Mouse (Mus musculus) bone marrow, adult 2 months (tissue): Measurements from ENCODE around the gene Dnaja4.

Experiments used
- CTCF ChIP-seq: fragments of 200-500 bp; IDR thresholded peaks from 2 replicates; pipeline ENCODE4 v1.5.1; 2011; ENCODE audit warnings: low read length, control low read depth; ENCODE audit not compliant: control insufficient read depth, insufficient read depth
- POLR2A ChIP-seq: fragments of 200-500 bp; IDR thresholded peaks from 2 replicates; pipeline ENCODE4 v1.6.1; 2011; ENCODE audit warnings: low read depth, mild to moderate bottlenecking, control low read depth, low read length, borderline replicate concordance; ENCODE audit not compliant: control insufficient read depth

DNA sequence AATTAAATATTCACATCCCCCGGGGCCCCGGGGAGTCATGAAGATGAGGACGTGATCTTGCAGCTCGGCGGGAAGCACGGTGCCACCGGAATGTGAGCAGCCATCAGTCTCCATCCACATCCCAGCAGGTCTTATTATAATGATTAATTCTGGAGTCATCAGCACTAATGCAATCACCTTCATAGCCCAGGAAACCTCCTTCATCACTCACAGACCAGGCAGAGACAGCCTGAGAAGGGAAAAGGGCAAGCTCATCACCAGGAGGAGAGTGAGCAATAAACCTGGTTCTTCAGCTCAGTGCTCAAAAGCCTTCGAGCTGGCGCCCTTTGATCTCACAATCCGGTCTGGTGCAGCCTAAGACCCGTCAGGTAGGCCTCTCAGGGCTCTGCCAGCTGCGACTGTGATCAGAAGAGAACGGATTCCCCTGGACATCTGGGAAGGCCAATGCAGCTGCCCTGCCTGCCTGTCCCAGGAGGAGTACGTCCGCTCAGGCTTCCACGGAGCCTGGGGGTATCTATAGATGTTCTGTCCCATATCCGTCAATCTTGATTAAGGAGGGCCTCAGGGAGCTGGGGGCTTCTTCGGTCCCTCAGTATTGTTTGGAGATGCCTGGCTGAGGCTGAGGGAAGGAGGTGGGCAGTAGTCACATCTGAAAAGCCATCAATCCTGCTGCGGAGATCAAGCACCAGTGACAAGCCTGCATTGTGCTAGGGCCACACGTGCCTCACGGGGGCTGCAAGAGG is 53.7 kb downstream of the Dnaja4 start:
- TF ChIP-seq POLR2A (no peak), CTCF (no peak)
